Mouse (Mus musculus) liver, embryonic 14.5 days (tissue): ENCODE data around the gene Atn1.

ENCODE experiments used
- CTCF ChIP-seq: IDR thresholded peaks from 2 replicates; pipeline ENCODE4 v1.5.1; 2016; ENCODE audit warnings: antibody characterized with exemption, low read depth, control low read depth
- EP300 ChIP-seq: IDR thresholded peaks from 2 replicates; pipeline ENCODE4 v1.6.1; 2016; ENCODE audit warnings: antibody characterized with exemption, low read depth

DNA sequence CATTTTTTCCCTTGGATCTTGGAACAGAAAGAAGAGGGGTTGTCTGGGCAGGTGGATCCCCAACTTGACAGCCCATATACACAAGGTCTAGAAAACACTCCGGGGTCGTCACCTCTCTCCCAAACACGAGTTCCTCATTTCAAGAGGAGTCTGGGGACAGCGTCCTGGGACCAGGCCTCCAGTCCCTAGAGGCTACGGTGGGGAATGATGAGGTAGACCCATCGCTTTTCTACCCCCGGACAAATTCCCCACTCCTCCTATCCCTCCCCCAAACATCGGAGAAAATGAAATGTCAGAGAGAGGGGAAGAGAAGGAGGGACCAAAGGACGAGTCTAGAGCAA lies 12.3 kb upstream of the Atn1 start:
- TF ChIP-seq CTCF (no peak), EP300 (no peak)
